Mouse (Mus musculus): ENCODE measurements around the gene Tmem255b. TPM values are rescaled to one million over a fixed set of nuclear protein-coding genes. Genes with fewer than 3 reads are reported as not detected.

Tmem255b gene
- total RNA-seq, 2 experiments from 2014 or later, result 4.3 to 4.8 TPM

GRCm38 (mm10) chr8:13482101-13482801, 47.3 kb downstream of the Tmem255b start:
- intact Hi-C loops (cut with DNase I; ENCODE audit: low total_unique reads), result no loop called here
- no peak for DNase-seq

GRCm38 (mm10) chr8:13483191-13483590, 48.2 kb downstream of the Tmem255b start:
- DNase-seq, result no peak
- intact Hi-C loops (cut with DNase I; ENCODE audit: low total_unique reads), result no loop called here

DNA sequence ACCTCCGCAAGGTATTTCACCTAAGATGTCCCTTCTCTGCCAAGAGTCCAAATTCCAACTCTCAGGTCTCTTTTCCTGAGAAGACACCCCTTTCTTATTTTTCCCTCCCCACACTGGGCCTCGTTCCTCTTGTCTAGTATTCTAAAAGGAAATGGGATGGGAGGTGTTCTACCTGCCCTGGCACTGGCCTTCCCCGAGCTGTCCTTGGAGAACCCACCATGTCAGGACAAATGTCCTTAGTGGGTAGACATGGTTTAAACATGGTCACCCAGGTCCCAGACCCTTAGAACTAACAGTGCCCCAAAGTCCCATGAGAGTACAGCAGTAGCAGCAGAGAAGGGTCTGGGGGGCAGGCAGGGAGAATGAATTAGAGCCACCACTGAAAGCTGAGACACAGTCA, 54.4 kb downstream of the Tmem255b start:
- intact Hi-C loops (cut with DNase I; ENCODE audit: low total_unique reads), result no loop called here
- DNase-seq, result no peak

DNA sequence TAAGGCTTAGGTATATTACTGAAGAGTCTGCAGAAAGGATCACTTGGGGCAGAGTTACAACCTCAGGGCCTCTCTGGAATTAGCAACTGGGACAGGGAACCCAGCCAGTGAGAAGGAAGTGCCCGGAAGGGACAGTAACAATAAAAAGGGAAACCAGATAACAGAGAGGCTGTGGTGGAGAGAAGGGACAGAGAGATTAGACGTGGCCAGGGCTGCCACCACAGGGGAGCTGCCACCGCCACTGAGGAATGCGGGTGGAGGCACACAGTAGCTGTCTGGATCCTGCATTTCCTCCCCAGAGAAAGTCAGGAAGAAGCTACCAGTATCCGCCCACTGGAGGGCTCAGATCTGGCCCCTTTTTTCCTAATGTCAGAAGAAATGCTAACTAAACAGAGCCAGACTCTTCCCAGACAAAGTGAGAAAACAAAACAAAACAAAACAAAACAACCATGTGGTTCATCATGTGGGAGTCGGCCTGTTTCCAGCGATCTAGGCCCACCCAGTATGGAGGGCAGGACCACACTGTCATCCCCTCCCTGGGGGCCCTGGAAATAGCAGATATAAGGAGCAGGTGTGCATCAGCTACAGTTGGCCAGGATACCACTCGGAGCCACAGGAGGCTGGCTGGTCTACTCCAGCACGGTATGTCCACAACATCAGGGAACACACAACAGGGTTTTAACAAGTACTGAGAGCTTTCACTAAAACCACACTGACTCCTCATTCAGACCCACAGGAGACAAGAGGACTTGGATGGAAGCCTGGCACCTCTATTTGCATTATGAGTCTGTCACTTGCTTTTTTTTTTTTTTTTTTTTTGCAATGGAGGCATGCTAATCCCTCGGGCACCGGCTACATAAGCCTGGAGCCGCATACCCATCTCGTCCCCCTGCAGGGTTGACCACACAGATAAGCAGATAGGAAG, 55.3 kb downstream of the Tmem255b start:
- no peak for DNase-seq
- intact Hi-C loops (cut with DNase I; ENCODE audit: low total_unique reads), result no loop called here

GRCm38 (mm10) chr8:13491491-13492010, 56.6 kb downstream of the Tmem255b start:
- no peak for DNase-seq
- intact Hi-C loops (cut with DNase I; ENCODE audit: low total_unique reads), result no loop called here

DNA sequence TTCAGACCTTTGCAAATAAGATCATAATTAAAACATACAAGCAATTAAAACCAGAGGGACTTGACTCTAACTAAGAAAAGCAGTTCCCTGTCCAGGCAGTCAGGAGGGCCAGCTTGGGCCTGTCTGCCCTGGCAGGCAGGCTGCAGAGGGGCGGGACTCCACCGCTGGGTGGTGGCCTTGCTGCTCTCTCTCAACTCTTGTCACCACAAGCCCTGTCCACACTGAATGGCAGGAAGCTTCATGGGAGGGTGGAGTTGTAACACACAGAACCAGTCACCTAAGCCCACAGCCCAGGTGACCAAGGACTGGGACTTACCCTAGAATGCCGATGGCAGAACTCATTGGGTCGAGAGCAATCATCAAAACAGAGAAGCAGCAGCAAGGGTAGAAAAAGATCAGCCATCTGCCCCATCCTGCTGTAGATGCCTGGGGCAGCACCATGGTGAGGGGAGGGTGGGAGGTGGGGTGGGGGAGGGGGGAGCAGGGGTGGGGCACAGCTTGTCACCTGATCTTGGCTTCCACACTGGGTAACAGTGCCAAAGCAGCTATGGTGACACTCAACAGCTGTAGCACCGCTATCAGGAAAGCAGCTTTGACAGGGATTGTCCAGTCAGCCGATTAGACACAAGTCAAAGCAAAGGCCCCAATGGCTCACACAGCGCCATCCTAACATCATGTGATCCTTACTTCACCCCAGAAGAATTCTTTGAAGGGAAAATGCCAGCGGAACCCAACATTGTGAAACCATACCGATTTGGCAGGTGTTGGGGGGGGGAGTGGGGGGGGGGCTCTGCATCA, 57.4 kb downstream of the Tmem255b start:
- intact Hi-C loops (cut with DNase I; ENCODE audit: low total_unique reads), result no loop called here
- DNase-seq, result peak; percentile 62

DNA sequence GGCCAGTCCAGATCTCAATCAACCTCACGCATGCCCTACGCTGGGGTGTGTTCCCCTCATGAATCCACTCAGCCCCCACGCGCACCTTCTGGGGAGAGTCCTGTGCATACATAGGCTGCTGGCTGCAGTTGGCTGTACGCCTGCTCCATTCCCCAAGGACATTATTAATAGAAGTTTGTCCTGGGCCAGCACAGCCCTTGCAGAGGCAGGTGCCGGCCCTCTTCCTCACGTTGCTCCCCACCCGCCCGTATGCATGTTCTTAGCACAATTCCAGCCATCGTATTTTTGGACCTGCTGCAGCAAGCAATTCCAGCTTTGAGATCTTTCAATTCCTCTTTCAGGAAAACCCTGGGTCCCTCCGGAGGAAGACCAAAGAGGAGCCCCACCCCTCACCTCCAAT, 58.0 kb downstream of the Tmem255b start:
- DNase-seq, result peak; percentile 56
- intact Hi-C loops (cut with DNase I; ENCODE audit: low total_unique reads), result no loop called here

- DNase-seq, result peak; percentile 64
- intact Hi-C loops (cut with DNase I; ENCODE audit: low total_unique reads), result no loop called here
Observed at GRCm38 (mm10) chr8:13493858-13494631, 59.1 kb downstream of the Tmem255b start, which contains the start of gene Gas6. Gene Gas6, minus strand, starts transcription at chr8:13494490.

GRCm38 (mm10) chr8:13501221-13501620, 66.2 kb downstream of the Tmem255b start:
- intact Hi-C loops (cut with DNase I; ENCODE audit: low total_unique reads), result no loop called here
- no peak for DNase-seq

GRCm38 (mm10) chr8:13503936-13504606, 69.1 kb downstream of the Tmem255b start:
- intact Hi-C loops (cut with DNase I; ENCODE audit: low total_unique reads), result no loop called here
- peak; percentile 40 for DNase-seq

- intact Hi-C loops (cut with DNase I; ENCODE audit: low total_unique reads), result no loop called here
- DNase-seq, result no peak
Observed at GRCm38 (mm10) chr8:13504894-13505674, 70.1 kb downstream of the Tmem255b start.

- DNase-seq, result peak; percentile 82
- intact Hi-C loops (cut with DNase I; ENCODE audit: low total_unique reads), result no loop called here
Observed at GRCm38 (mm10) chr8:13506849-13507248, 71.9 kb downstream of the Tmem255b start.

DNA sequence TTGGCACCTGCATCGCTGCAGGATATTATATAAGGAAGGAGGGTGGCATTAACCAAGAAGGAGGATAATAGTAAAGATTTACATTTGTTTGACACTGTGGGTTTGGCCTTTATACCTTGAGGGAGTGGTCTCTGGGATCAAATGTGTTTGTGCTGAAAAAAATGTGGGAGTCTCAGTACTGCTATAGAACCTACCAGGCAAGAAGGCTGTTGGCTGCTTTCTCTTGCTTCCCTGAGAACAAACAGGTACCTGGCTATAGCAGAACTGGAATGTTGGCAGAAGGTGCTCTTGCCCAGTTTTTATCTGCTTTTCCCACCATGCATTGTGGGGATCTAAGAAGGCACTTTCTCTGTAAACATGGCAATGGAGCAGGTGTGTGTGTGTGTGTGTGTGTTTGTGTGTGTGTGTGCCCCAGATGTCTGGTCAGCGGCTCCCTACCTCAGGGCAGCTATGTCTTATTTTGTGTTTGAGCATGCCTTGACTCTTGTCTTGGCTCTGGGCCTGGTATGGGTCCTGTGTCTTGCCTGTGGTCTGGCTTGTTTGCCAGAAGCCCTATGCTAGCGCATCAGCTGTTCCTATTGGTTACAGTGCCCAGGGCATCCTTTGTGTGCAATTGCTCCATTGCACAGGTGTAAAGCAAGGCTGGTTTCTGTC, 72.4 kb downstream of the Tmem255b start:
- DNase-seq, result no peak
- intact Hi-C loops (cut with DNase I; ENCODE audit: low total_unique reads), result no loop called here

- intact Hi-C loops (cut with DNase I; ENCODE audit: low total_unique reads), result no loop called here
Observed at GRCm38 (mm10) chr8:13512016-13512415, 77.0 kb downstream of the Tmem255b start.

DNA sequence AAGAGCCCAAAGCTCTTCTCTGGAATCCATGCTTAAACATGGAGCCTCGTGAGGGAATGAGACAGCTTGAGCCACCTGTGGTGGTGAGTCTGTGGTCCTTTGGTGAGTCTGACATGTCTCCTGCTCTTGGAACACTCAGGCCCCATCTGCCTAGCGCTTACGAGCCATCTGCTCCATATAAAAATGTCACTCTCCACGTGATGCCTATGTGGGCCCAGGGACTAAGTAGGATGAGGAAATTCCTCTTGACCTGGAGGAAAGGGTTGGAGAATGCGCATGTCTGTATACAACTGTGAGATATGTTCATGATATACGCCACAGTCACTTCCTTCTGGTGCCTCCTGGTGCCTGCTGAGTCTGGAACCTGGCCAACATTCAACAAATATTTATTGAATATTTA, 77.7 kb downstream of the Tmem255b start:
- intact Hi-C loops (cut with DNase I; ENCODE audit: low total_unique reads), result no loop called here
- no peak for DNase-seq

More at GRCm38 (mm10) chr8:13512016-13512415, 77.0 kb downstream of the Tmem255b start:
- DNase-seq, result no peak

DNA sequence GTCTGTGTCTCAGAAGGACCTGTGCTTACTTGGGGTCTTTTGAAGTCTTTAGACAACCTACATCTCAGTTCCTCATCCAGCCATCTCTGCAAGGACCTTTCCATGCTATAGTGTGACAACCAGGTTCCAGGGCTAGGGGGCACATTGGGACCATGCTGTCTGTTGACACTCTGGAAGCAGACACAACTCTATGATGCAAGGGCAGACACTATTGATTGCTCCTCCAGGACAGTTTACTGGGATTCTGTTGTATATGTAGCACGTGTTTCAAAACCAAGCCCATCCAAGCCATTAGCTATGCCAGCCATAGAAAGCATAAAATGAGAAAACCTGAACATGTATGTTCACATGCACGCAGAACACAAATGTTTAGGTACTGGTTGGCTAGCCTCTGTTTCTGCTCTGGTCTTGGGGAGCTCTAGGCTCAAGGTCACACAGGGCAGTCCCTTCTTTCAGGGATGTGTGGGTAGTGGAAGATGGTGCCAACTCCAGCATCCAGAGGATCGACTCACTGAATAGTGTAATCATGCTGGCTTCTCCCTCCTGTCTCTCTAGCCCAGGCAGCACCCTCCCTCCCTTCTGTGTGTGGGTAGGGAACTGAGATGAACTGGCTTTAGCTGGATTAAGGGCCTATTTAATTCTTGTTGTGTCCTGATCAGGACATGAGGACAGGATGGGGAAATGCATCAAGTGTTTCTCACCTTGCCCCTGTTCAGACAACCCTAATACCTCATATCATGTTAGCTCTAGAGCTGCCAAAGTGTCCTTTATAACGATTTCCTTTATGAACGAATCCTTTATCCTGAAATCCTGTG, 78.8 kb downstream of the Tmem255b start:
- DNase-seq, result no peak
- intact Hi-C loops (cut with DNase I; ENCODE audit: low total_unique reads), result no loop called here
